Mouse (Mus musculus): ENCODE measurements around the gene Rab15.
"Not testable (repeated sequence)": the region's sequence is repeated elsewhere in the genome, so short reads cannot be mapped to it uniquely, and the experiment has no call there.

The Rab15 gene

DNA sequence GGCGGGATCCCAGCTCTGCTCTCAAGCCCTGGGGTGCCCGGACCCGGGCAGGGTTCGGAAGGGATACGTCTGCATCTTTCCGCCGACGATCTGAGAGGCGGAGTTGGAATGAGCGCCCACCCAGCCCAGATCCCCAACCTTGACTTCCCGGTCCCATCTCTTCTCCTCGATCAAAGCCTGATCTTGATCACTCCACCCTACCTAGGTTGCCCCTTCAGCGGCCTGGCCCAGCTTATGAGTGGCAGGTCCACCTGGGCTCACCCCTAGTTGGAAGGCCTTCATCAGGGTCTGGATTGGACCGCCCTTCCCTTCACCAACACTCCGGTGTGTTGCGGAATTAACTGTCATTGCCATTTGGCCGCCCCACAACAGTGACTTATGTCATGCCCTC is at the start of gene Rab15:
TSS of gene Rab15 (minus strand) at position 258 of the 391 bp plus-strand sequence.
- no peak for DNase-seq (ENCODE audit: low spot score in 2 of 2)

- no peak for DNase-seq (ENCODE audit: low spot score in 2 of 2)
Observed at GRCm38 (mm10) chr12:76869561-76869960, 46.9 kb upstream of the Rab15 start.

DNA sequence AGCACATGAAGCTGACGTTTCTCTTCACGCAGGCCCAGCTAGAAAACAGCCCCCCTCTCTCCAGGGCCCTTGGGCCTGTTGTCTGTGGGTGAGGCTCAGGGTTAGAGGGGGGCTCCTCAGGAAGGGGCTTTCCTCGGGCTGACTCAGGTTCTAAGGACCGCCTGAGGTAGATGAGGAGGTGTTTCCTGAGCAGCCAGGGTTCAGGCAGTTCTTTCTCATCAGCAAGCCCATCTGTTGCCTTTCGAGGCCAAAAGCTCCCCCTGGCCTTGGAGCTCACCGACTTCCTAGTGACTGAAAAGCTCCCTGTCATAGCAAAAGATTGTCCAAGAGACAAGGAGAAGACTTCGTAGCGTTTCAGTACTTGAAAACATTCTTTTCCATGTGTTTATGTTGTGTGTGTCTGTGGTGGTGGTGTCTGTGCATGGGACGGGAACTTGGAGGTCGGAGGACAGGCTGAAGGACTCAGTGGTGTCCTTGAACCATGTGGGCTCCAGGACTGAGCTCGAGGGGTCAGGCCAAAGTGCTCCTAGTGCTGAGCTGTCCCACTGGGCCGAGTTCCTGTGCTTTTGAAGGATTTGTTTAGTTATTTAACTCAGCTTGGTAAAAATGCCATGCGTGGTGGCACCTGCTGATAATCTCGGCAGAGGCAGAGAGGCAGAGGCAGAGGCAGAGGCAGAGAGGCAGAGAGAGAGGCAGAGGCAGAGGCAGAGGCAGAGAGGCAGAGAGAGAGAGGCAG is 45.9 kb upstream of the Rab15 start:
- DNase-seq (ENCODE audit: low spot score in 2 of 2): no peak

GRCm38 (mm10) chr12:76867586-76868280 is 45.0 kb upstream of the Rab15 start:
- DNase-seq (ENCODE audit: low spot score in 2 of 2): no peak

GRCm38 (mm10) chr12:76865266-76865665 is 42.6 kb upstream of the Rab15 start:
- DNase-seq (ENCODE audit: low spot score in 2 of 2): no peak

DNA sequence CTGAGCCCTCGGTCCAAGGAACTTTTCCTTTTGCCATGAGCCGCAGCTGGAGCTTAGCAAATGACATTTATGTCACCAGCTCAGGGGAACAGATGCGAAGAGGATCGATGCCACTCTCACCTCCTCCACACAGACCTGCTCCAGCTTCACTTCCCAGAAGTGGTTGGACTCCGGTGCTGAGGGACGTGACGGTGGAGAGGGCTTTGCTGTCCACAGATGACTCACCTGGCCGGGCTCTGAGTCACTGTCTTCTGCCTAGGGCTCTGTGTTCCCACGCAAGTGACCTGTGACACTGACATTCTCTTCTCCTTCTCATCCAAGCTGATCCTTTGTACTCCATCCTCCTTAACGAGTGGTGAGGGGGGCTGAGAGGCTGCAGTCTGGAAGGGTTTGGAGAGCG is 40.9 kb upstream of the Rab15 start:
- no peak for DNase-seq (ENCODE audit: low spot score in 2 of 2)

GRCm38 (mm10) chr12:76858788-76859187 is 36.1 kb upstream of the Rab15 start:
- DNase-seq (ENCODE audit: low spot score in 2 of 2): not testable (repeated sequence)

DNA sequence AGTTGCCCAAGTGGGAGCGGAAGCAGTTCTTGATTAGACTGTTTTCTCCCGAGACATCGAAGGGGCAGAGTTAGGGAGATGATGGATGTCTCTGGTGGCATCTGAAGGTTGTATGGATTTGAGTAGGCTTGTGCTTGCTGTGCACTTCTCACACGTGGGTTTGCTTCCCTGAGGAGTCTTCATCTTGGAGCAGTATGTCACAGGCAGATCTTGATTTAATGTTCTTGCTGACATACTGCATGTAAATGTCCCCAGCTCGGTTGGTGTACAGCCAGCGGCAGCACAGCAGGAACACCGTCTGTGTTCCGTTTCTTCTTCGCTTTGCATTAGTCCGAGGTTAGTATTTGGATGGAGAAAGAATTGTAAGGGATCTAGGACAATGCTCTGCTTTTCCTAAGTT is 34.4 kb upstream of the Rab15 start:
- DNase-seq (ENCODE audit: low spot score in 2 of 2): no peak

GRCm38 (mm10) chr12:76853378-76854142 is 30.9 kb upstream of the Rab15 start:
- DNase-seq (ENCODE audit: low spot score in 2 of 2): peak in 1 of 2 experiments; percentile 12

GRCm38 (mm10) chr12:76852419-76852818 is 29.7 kb upstream of the Rab15 start:
- DNase-seq (ENCODE audit: low spot score in 2 of 2): no peak

GRCm38 (mm10) chr12:76844346-76845061 is 21.8 kb upstream of the Rab15 start:
- no peak for DNase-seq (ENCODE audit: low spot score in 2 of 2)

DNA sequence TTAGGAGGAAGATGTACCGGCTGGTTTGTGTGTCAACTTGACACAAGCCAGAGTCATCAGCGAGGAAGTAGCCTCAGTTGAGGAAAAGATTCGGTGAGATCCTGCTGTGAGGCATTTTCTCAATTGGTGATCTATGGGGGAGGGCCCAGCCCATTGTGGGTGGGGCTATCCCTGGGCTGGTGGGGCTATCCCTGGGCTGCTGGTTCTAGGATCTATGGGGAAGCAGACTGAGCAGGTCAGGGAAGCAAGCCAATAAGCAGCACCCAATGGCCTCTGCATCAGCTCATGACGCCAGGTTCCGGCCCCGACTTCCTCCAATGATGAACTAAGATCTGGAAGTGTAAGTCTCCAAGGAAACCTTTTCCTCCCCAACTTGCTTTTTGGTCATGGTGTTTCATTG is 17.4 kb upstream of the Rab15 start:
- DNase-seq (ENCODE audit: low spot score in 2 of 2): no peak

DNA sequence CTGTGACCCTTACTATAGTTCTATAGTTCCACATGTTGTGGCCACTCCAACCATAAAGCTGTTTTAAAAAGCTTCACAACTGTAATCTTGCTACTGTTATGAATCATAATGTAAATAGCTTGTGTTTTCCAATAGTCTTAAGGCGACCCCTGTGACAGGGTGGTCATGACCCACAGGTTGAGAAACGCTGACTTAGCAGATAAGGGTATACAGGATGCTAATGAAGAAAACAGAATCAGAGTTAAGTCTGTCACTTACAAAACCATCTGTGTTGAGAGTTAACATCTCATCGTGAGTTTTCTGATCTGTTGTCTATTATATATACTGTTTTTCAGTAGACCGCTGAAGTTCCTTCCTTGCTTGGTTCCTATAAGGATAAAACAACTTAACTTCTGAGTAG is 16.6 kb upstream of the Rab15 start:
- DNase-seq (ENCODE audit: low spot score in 2 of 2): no peak

GRCm38 (mm10) chr12:76837844-76838650 is 15.3 kb upstream of the Rab15 start:
- no peak for DNase-seq (ENCODE audit: low spot score in 2 of 2)

- peak; percentile 96 to 97 for DNase-seq (ENCODE audit: low spot score in 2 of 2)
Observed at GRCm38 (mm10) chr12:76837101-76837843, 14.6 kb upstream of the Rab15 start.

DNA sequence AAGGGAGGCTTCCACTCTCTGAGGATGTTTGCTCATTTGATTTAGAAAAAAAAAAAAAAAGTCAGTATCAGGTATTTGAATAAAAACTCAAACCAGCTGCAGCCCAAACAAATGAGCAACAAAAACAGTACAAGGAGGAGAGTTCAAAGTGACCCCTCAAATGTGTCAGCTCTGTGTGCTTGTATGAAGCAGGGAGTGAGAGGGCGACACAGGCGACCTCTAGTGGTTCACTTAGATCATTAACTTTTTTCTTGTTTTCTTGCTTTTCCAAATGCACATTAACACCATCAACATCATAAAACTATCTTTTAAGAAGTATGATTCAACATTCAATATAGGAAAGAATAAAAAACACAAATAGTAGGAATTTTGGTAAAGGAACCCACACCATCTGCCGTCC is 10.0 kb upstream of the Rab15 start:
- DNase-seq (ENCODE audit: low spot score in 2 of 2): peak in 1 of 2 experiments; percentile 43

- no peak for DNase-seq (ENCODE audit: low spot score in 2 of 2)
Observed at GRCm38 (mm10) chr12:76825283-76825682, 2.6 kb upstream of the Rab15 start.

- DNase-seq (ENCODE audit: low spot score in 2 of 2): peak in 1 of 2 experiments; percentile 13
Observed at GRCm38 (mm10) chr12:76822002-76822650, 582 bp downstream of the Rab15 start.

- DNase-seq (ENCODE audit: low spot score in 2 of 2): no peak
Observed at GRCm38 (mm10) chr12:76820615-76821014, 2.1 kb downstream of the Rab15 start.

- no peak for DNase-seq (ENCODE audit: low spot score in 2 of 2)
Observed at GRCm38 (mm10) chr12:76819816-76820215, 2.9 kb downstream of the Rab15 start.
